Mouse (Mus musculus) cerebellum, postnatal 25 days (tissue): ENCODE results near the gene Olfr1178.

Source experiments
- DNase-seq, 2 experiments: peaks; one replicate each; pipeline ENCODE4 v3.0.0; 2021; ENCODE audit warnings: mixed read lengths in 2 of 2

The Olfr1178 gene

GRCm38 (mm10) chr2:88386762-88387161 is at the start of gene Olfr1178:
Gene Olfr1178, plus strand, starts transcription at chr2:88387062.
- no peak for DNase-seq

- no peak for DNase-seq
Measured at GRCm38 (mm10) chr2:88346392-88346791, 40.5 kb upstream of the Olfr1178 start, which contains the start of gene Olfr1177-ps. Gene Olfr1177-ps, minus strand, starts transcription at chr2:88346492.

- DNase-seq = no peak
Measured at GRCm38 (mm10) chr2:88356304-88356703, 30.6 kb upstream of the Olfr1178 start.

GRCm38 (mm10) chr2:88406353-88406752 is 19.5 kb downstream of the Olfr1178 start, which contains the start of gene Olfr1179:
Gene Olfr1179, minus strand, starts transcription at chr2:88406453.
- DNase-seq = no peak

- DNase-seq = no peak
Measured at GRCm38 (mm10) chr2:88419051-88419450, 32.2 kb downstream of the Olfr1178 start, which contains the start of gene Olfr1180. Gene Olfr1180, minus strand, starts transcription at chr2:88419151.

- DNase-seq = no peak
Measured at GRCm38 (mm10) chr2:88426071-88426470, 39.2 kb downstream of the Olfr1178 start, which contains the start of gene Olfr1181. Gene Olfr1181, minus strand, starts transcription at chr2:88426171.

GRCm38 (mm10) chr2:88449031-88449430 is 62.2 kb downstream of the Olfr1178 start, which contains the start of gene Gm13757:
Gene Gm13757, minus strand, starts transcription at chr2:88449131.
- DNase-seq = no peak
